Mouse (Mus musculus) liver, postnatal 0 days (tissue): ENCODE measurements around the gene Casp8ap2. TPM values are rescaled to one million over a fixed set of nuclear protein-coding genes. Genes with fewer than 3 reads are reported as not detected.
A peak's percentile ranks its signal among the peaks of the same experiment; 100 is the strongest.

ENCODE experiments used
- ATAC-seq: fragments of 200-750 bp; cut with Nextera tagmentation; 2 replicates; pipeline ENCODE4 v1.8.0; 2017; ENCODE audit warnings: mild to moderate bottlenecking, moderate library complexity
- DNase-seq: peaks from one replicate; pipeline ENCODE4 v3.0.0-alpha.2; 2016
- H3K27ac ChIP-seq: fragments of 300-500 bp; sonication (generic); 2 replicates; pipeline ENCODE4 v1.5.1; 2014; ENCODE audit warnings: antibody characterized with exemption, moderate library complexity, mild to moderate bottlenecking, low read depth
- H3K27me3 ChIP-seq: fragments of 300-500 bp; sonication (generic); 2 replicates; pipeline ENCODE4 v1.6.1; 2014; ENCODE audit warnings: low read length, control low read depth, mixed read lengths; ENCODE audit not compliant: insufficient read depth
- H3K36me3 ChIP-seq: fragments of 300-500 bp; sonication (generic); replicated peaks from 2 replicates; pipeline ENCODE4 v1.6.1; 2014; ENCODE audit warnings: mild to moderate bottlenecking, control low read depth, low read length, moderate library complexity, mixed read lengths; ENCODE audit not compliant: insufficient read depth
- H3K4me1 ChIP-seq: fragments of 300-500 bp; sonication (generic); 2 replicates; pipeline ENCODE4 v1.6.1; 2014; ENCODE audit warnings: antibody characterized with exemption, mild to moderate bottlenecking, control low read depth; ENCODE audit not compliant: insufficient read depth
- H3K4me2 ChIP-seq: fragments of 300-500 bp; sonication (generic); 2 replicates; pipeline ENCODE4 v1.6.1; 2014; ENCODE audit warnings: low read depth, mild to moderate bottlenecking, low read length, moderate library complexity, mixed read lengths
- H3K4me3 ChIP-seq: fragments of 300-500 bp; sonication (generic); 2 replicates; pipeline ENCODE4 v1.5.1; 2014; ENCODE audit warnings: low read depth, low read length
- H3K9ac ChIP-seq: fragments of 300-500 bp; sonication (generic); replicated peaks from 2 replicates; pipeline ENCODE4 v1.6.1; 2014; ENCODE audit warnings: mild to moderate bottlenecking, moderate library complexity
- H3K9me3 ChIP-seq: fragments of 300-500 bp; sonication (generic); 2 replicates; pipeline ENCODE4 v1.6.1; 2016; ENCODE audit warnings: mild to moderate bottlenecking, control low read depth, low read length, mixed read lengths
- CTCF ChIP-seq: sonication (generic); IDR thresholded peaks from 2 replicates; pipeline ENCODE4 v1.5.1; 2016; ENCODE audit warnings: antibody characterized with exemption, low read depth
- EP300 ChIP-seq: IDR thresholded peaks from 2 replicates; pipeline ENCODE4 v1.6.1; 2016; ENCODE audit warnings: antibody characterized with exemption, low read depth, mild to moderate bottlenecking
- WGBS: fragments of 180-500 bp; shearing (Covaris S2); extraction: QIAGEN DNeasy Blood & Tissue Kit; methylation state at CpG from one replicate; pipeline ENCODE4 v1.1.7; 2014; ENCODE audit not compliant: insufficient replicate concordance; 5-methylcytosine and 5-hydroxymethylcytosine counted together
- polyA plus RNA-seq: library from polyadenylated mRNA; unstranded; fragments of >200 nt; fragmentation: Nextera tagmentation; extraction: Ambion mirVana; gene quantifications from 2 replicates; pipeline ENCODE4 v1.2.1, GENCODE M21; 2015

The Casp8ap2 gene
- polyA plus RNA-seq, 1 experiment from 2014 or later: 17.8 TPM

- Histone ChIP-seq H3K4me1 (peaks cover 11% of the 10 kb centered on the region), H3K27ac (peak overlapping the region; percentile 95), H3K36me3 (peaks cover 4% of the 10 kb centered on the region; the same call in 1 of the 2 replicates), H3K4me2 (no peak overlapping the region), H3K9me3 (no peaks in the 10 kb centered on the region), H3K27me3 (no peaks in the 10 kb centered on the region), H3K4me3 (no peak overlapping the region), H3K9ac (no peak overlapping the region)
- TF ChIP-seq EP300 (no peak), CTCF (peak; percentile 78)
- WGBS: 44% methylated on average over 1 of the region's 1 CpGs
- ATAC-seq (peak; percentile 33), DNase-seq (peak; percentile 43)
Measured at GRCm38 (mm10) chr4:32572118-32572517, 43.1 kb upstream of the Casp8ap2 start.

GRCm38 (mm10) chr4:32573586-32573985 is 41.7 kb upstream of the Casp8ap2 start:
- Histone ChIP-seq H3K9ac (no peak overlapping the region), H3K4me1 (peaks cover 11% of the 10 kb centered on the region), H3K27ac (no peak overlapping the region), H3K36me3 (peaks cover 8% of the 10 kb centered on the region; the same call in 1 of the 2 replicates), H3K9me3 (no peaks in the 10 kb centered on the region), H3K4me2 (no peak overlapping the region), H3K4me3 (no peak overlapping the region), H3K27me3 (no peaks in the 10 kb centered on the region)
- ATAC-seq: no peak
- no peak for TF ChIP-seq EP300
- no peak for TF ChIP-seq CTCF
- no peak for DNase-seq
- 61% methylated on average over 5 of the region's 5 CpGs for WGBS

- TF ChIP-seq EP300 (no peak), CTCF (peak; percentile 33; the same call in 1 of the 2 replicates)
- 73% methylated on average over 1 of the region's 1 CpGs for WGBS
- DNase-seq (no peak), ATAC-seq (no peak)
- Histone ChIP-seq H3K4me1 (peaks cover 11% of the 10 kb centered on the region), H3K27me3 (no peaks in the 10 kb centered on the region), H3K9me3 (no peaks in the 10 kb centered on the region), H3K4me3 (no peak overlapping the region), H3K9ac (no peak overlapping the region), H3K27ac (no peak overlapping the region), H3K36me3 (peaks cover 11% of the 10 kb centered on the region; the same call in 1 of the 2 replicates), H3K4me2 (no peak overlapping the region)
Measured at GRCm38 (mm10) chr4:32574604-32575003, 40.6 kb upstream of the Casp8ap2 start.

- Histone ChIP-seq H3K27me3 (no peaks in the 10 kb centered on the region), H3K9ac (no peak overlapping the region), H3K9me3 (no peaks in the 10 kb centered on the region), H3K4me3 (no peak overlapping the region), H3K27ac (no peak overlapping the region), H3K4me1 (peaks cover 7% of the 10 kb centered on the region), H3K4me2 (no peak overlapping the region), H3K36me3 (peaks cover 12% of the 10 kb centered on the region; the same call in 1 of the 2 replicates)
- no peak for TF ChIP-seq EP300
- TF ChIP-seq CTCF: no peak
- ATAC-seq: no peak
- peak; percentile 29 for DNase-seq
- WGBS: 35% methylated on average over 9 of the region's 9 CpGs
Measured at GRCm38 (mm10) chr4:32575165-32575564, 40.1 kb upstream of the Casp8ap2 start.

- Histone ChIP-seq H3K9ac (no peak overlapping the region), H3K36me3 (peaks cover 15% of the 10 kb centered on the region; the same call in 1 of the 2 replicates), H3K4me1 (no peaks in the 10 kb centered on the region), H3K4me2 (no peak overlapping the region), H3K27me3 (no peaks in the 10 kb centered on the region), H3K9me3 (no peaks in the 10 kb centered on the region), H3K27ac (no peak overlapping the region), H3K4me3 (no peak overlapping the region)
- TF ChIP-seq EP300 (no peak), CTCF (no peak)
- 58% methylated on average over 6 of the region's 8 CpGs for WGBS
- ATAC-seq: no peak
- DNase-seq: no peak
Measured at GRCm38 (mm10) chr4:32579850-32580249, 35.4 kb upstream of the Casp8ap2 start.

GRCm38 (mm10) chr4:32584181-32584580 is 31.1 kb upstream of the Casp8ap2 start:
- WGBS: 75% methylated on average over 6 of the region's 6 CpGs
- Histone ChIP-seq H3K4me1 (no peaks in the 10 kb centered on the region), H3K9ac (no peak overlapping the region), H3K36me3 (0 out of 2 replicates have a peak, but pooled peaks cover 4% of the 10 kb centered on the region), H3K4me3 (no peak overlapping the region), H3K9me3 (no peaks in the 10 kb centered on the region), H3K27ac (no peak overlapping the region), H3K4me2 (no peak overlapping the region), H3K27me3 (no peaks in the 10 kb centered on the region)
- TF ChIP-seq EP300 (no peak), CTCF (no peak)
- no peak for ATAC-seq
- DNase-seq: no peak

- H3K36me3 ChIP-seq: 0 out of 2 replicates have a peak, but pooled peaks cover 2% of the 10 kb centered on the region
- TF ChIP-seq EP300: no peak
- peak; percentile 91 for TF ChIP-seq CTCF
- no peaks in the 10 kb centered on the region for H3K4me1 ChIP-seq
- WGBS: 9% methylated on average over 9 of the region's 9 CpGs
- no peak overlapping the region for H3K27ac ChIP-seq
- ATAC-seq: peak; percentile 51; the same call in 1 of the 2 replicates
- H3K4me2 ChIP-seq: no peak overlapping the region
- H3K9ac ChIP-seq: no peak overlapping the region
- no peak overlapping the region for H3K4me3 ChIP-seq
- DNase-seq: peak; percentile 82
- H3K27me3 ChIP-seq: no peaks in the 10 kb centered on the region
- no peaks in the 10 kb centered on the region for H3K9me3 ChIP-seq
Measured at GRCm38 (mm10) chr4:32586596-32586995, 28.7 kb upstream of the Casp8ap2 start.
